Mouse (Mus musculus) CH12.LX (cell line): ENCODE results near the gene Trpc5. TPM values are rescaled to one million over a fixed set of nuclear protein-coding genes. Genes with fewer than 3 reads are reported as not detected.

Source experiments
- DNase-seq: peaks from one replicate; pipeline ENCODE4 v3.0.0-alpha.2; 2013; ENCODE audit errors: extremely low read depth
- H3K27ac ChIP-seq: 2 replicates; pipeline ENCODE4 v1.5.1; 2012; ENCODE audit warnings: low read depth, mild to moderate bottlenecking, control low read depth, moderate library complexity; ENCODE audit not compliant: insufficient read depth
- H3K27me3 ChIP-seq: replicated peaks from 2 replicates; pipeline ENCODE3; 2012; ENCODE audit warnings: inconsistent platforms
- H3K36me3 ChIP-seq, 2 experiments: replicated peaks in 1 of 2; 2 replicates each; pipeline versions ENCODE3 to v1.6.1; 2012; ENCODE audit warnings: inconsistent platforms in 1 of 2, low read length in 1 of 2, mild to moderate bottlenecking in 1 of 2, mixed read lengths in 1 of 2, moderate library complexity in 1 of 2; ENCODE audit not compliant: control insufficient read depth in 1 of 2, insufficient read depth in 1 of 2
- H3K4me1 ChIP-seq, 2 experiments: 2 replicates each; pipeline ENCODE4 v1.6.1; 2012; ENCODE audit warnings: inconsistent platforms in 1 of 2, moderate library complexity in 1 of 2; ENCODE audit not compliant: insufficient read depth in 2 of 2, control insufficient read depth in 1 of 2
- H3K4me2 ChIP-seq: 2 replicates; pipeline ENCODE4 v1.6.1; 2012; ENCODE audit warnings: low read depth, mild to moderate bottlenecking, control low read depth; ENCODE audit not compliant: poor library complexity, insufficient read depth, severe bottlenecking
- H3K4me3 ChIP-seq, 3 experiments: fragments of 150-350 bp in 1 of 3; sonication (generic) in 1 of 3; replicated peaks in 1 of 3; 2 replicates each; pipeline versions ENCODE3 to v1.5.1; 2011 to 2012; ENCODE audit warnings: low read depth in 2 of 3, low read length in 2 of 3, mild to moderate bottlenecking in 2 of 3, moderate library complexity in 2 of 3, control low read depth in 1 of 3, improper control_type of control experiment in 1 of 3, inconsistent platforms in 1 of 3, mixed read lengths in 1 of 3; ENCODE audit not compliant: poor library complexity in 1 of 3
- H3K79me2 ChIP-seq: replicated peaks from 2 replicates; pipeline ENCODE4 v1.6.1; 2012; ENCODE audit warnings: mild to moderate bottlenecking, moderate library complexity; ENCODE audit not compliant: control insufficient read depth, poor library complexity, insufficient read depth, severe bottlenecking; ENCODE audit errors: extremely low read depth
- H3K9ac ChIP-seq: 2 replicates; pipeline ENCODE4 v1.6.1; 2012; ENCODE audit warnings: low read depth, mild to moderate bottlenecking, control low read depth, moderate library complexity; ENCODE audit not compliant: insufficient read depth
- H3K9me3 ChIP-seq: replicated peaks from 2 replicates; pipeline ENCODE3; 2012; ENCODE audit warnings: low read length, inconsistent platforms, mixed read lengths
- CHD2 ChIP-seq: IDR thresholded peaks from 2 replicates; pipeline ENCODE4 v1.6.1; 2011; ENCODE audit warnings: low read length, improper control_type of control experiment
- E2F4 ChIP-seq: IDR thresholded peaks from 2 replicates; pipeline ENCODE4 v1.6.1; 2011; ENCODE audit warnings: low read depth, low read length, improper control_type of control experiment; ENCODE audit not compliant: insufficient replicate concordance
- ETS1 ChIP-seq: conservative IDR thresholded peaks from 2 replicates; pipeline ENCODE4 v1.6.1; 2012; ENCODE audit warnings: low read depth, mild to moderate bottlenecking, inconsistent platforms, low read length, improper control_type of control experiment, moderate library complexity
- HCFC1 ChIP-seq: IDR thresholded peaks from 2 replicates; pipeline ENCODE4 v1.6.1; 2012; ENCODE audit warnings: low read depth, mild to moderate bottlenecking, inconsistent platforms, low read length, improper control_type of control experiment
- MAFK ChIP-seq: IDR thresholded peaks from 2 replicates; pipeline ENCODE4 v1.6.1; 2011; ENCODE audit warnings: low read length, improper control_type of control experiment; ENCODE audit not compliant: insufficient replicate concordance
- MEF2A ChIP-seq: IDR thresholded peaks from 2 replicates; pipeline ENCODE4 v1.6.1; 2014; ENCODE audit warnings: low read depth, mild to moderate bottlenecking, inconsistent platforms, low read length, improper control_type of control experiment, borderline replicate concordance
- NELFE ChIP-seq: IDR thresholded peaks from 2 replicates; pipeline ENCODE4 v1.6.1; 2011; ENCODE audit warnings: low read depth, low read length, improper control_type of control experiment
- POLR2AphosphoS2 ChIP-seq: IDR thresholded peaks from 2 replicates; pipeline ENCODE4 v1.6.1; 2011; ENCODE audit warnings: low read depth, low read length, improper control_type of control experiment
- RAD21 ChIP-seq: IDR thresholded peaks from 2 replicates; pipeline ENCODE4 v1.6.1; 2011; ENCODE audit warnings: low read depth, mild to moderate bottlenecking, low read length, improper control_type of control experiment, moderate library complexity
- RCOR1 ChIP-seq: conservative IDR thresholded peaks from 2 replicates; pipeline ENCODE4 v1.6.1; 2012; ENCODE audit warnings: low read depth, mild to moderate bottlenecking, inconsistent platforms, low read length, improper control_type of control experiment
- SMC3 ChIP-seq: IDR thresholded peaks from 2 replicates; pipeline ENCODE4 v1.6.1; 2011; ENCODE audit warnings: low read depth, low read length, improper control_type of control experiment
- TBP ChIP-seq: conservative IDR thresholded peaks from 2 replicates; pipeline ENCODE4 v1.6.1; 2011; ENCODE audit warnings: low read depth, low read length, improper control_type of control experiment
- TCF12 ChIP-seq: IDR thresholded peaks from 2 replicates; pipeline ENCODE4 v1.6.1; 2014; ENCODE audit warnings: low read depth, mild to moderate bottlenecking, inconsistent platforms, low read length, improper control_type of control experiment
- UBTF ChIP-seq: IDR thresholded peaks from 2 replicates; pipeline ENCODE4 v1.6.1; 2012; ENCODE audit warnings: low read depth, mild to moderate bottlenecking, inconsistent platforms, low read length, improper control_type of control experiment, moderate library complexity
- ZC3H11A ChIP-seq: IDR thresholded peaks from 2 replicates; pipeline ENCODE4 v1.6.1; 2012; ENCODE audit warnings: low read depth, mild to moderate bottlenecking, inconsistent platforms, low read length, improper control_type of control experiment
- ZNF384 ChIP-seq: IDR thresholded peaks from 2 replicates; pipeline ENCODE4 v1.6.1; 2012; ENCODE audit warnings: low read depth, low read length, improper control_type of control experiment, inconsistent platforms
- dilution Hi-C: fragments of 300-500 bp; cut with MboI; formaldehyde crosslinking; loops from 2 replicates; pipeline ENCODE4 v1.14.3; 2020; ENCODE audit warnings: low sequenced_read_pairs; ENCODE audit not compliant: extremely low pct_unique_long_range_greater_than_20kb, extremely low pct_ligation_motif_present
- in situ Hi-C: fragments of 300-500 bp; cut with MboI; formaldehyde crosslinking; loops from 3 replicates; pipeline ENCODE4 v1.14.3; 2019; ENCODE audit warnings: low sequenced_read_pairs, low pct_ligation_motif_present, low pct_unique_long_range_greater_than_20kb, mixed read lengths
- polyA plus RNA-seq: library from polyadenylated mRNA; unstranded; fragments of >175 nt; gene quantifications from 2 replicates; pipeline ENCODE4 v1.2.1, GENCODE M21; 2012; ENCODE audit warnings: low read depth; ENCODE audit not compliant: insufficient read length
- total RNA-seq, 2 experiments: library from RNA; depleted of rRNA; stranded (reverse); fragments of 300-350 nt in 1 of 2; fragments of >200 nt in 1 of 2; gene quantifications; 2 replicates each; pipeline ENCODE4 v1.2.3; 2012 to 2014

Trpc5 gene
- total and polyA plus RNA-seq, 3 experiments = not detected

DNA sequence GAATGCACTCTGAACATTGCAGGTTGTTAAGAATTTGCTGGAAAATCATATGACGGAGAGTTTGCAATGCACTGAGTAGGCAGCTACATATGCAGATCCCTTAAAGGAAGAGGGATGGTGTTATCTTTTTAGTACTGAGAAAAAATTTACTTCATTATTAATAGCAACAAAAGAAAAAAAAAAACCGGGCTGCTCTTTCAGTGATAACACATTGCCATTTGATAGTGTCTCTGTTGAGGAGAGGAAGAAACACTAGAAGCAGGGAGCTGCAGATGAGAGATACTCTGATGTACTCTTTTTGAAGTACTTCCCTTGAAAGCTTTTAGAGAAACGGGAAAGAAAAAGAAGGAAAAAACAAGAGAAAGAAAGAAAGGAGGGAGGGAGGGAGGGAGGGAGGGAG, 43.2 kb downstream of the Trpc5 start:
- no peaks in the 10 kb centered on the region for H3K27me3 ChIP-seq
- dilution Hi-C loops = no loop called here
- H3K79me2 ChIP-seq = no peaks in the 10 kb centered on the region
- TF ChIP-seq TBP = no peak
- TF ChIP-seq ZNF384 = no peak
- no peaks in the 10 kb centered on the region for H3K4me1 ChIP-seq
- no peaks in the 10 kb centered on the region for H3K36me3 ChIP-seq
- no peak overlapping the region for H3K9ac ChIP-seq
- H3K9me3 ChIP-seq = no peaks in the 10 kb centered on the region
- DNase-seq = no peak
- in situ Hi-C loops = no loop called here
- no peak overlapping the region for H3K4me2 ChIP-seq
- H3K27ac ChIP-seq = no peak overlapping the region
- no peak overlapping the region for H3K4me3 ChIP-seq

DNA sequence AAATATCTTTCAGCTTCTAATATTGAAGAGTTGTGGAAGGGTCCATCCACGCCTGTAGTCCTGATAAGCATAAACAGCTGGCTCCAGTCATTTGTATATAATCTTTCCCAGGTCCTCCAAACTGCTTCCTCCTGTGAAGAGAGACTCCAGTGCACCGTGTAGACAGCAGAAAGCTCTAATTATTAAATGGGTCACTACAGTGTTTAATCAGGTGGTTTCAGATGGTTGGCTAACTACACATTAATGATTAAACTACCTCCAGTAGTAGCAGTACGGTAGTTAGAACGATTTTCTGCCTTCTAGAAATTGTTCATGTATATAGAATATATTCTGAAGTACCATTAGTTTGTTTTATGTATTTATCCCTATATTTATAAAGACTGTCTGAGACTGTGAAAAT, 75.2 kb downstream of the Trpc5 start:
- Histone ChIP-seq H3K36me3 (no peaks in the 10 kb centered on the region), H3K27me3 (no peaks in the 10 kb centered on the region), H3K79me2 (no peaks in the 10 kb centered on the region), H3K9ac (no peak overlapping the region), H3K4me3 (no peak overlapping the region), H3K4me1 (no peaks in the 10 kb centered on the region), H3K27ac (no peak overlapping the region), H3K9me3 (no peaks in the 10 kb centered on the region), H3K4me2 (no peak overlapping the region)
- TF ChIP-seq MEF2A (no peak), HCFC1 (no peak), SMC3 (no peak), CHD2 (no peak), TCF12 (no peak), E2F4 (no peak), RAD21 (no peak), POLR2AphosphoS2 (no peak), ZC3H11A (no peak), ETS1 (no peak), UBTF (no peak)
- no peak for DNase-seq
- dilution Hi-C loops = no loop called here
- in situ Hi-C loops = no loop called here

DNA sequence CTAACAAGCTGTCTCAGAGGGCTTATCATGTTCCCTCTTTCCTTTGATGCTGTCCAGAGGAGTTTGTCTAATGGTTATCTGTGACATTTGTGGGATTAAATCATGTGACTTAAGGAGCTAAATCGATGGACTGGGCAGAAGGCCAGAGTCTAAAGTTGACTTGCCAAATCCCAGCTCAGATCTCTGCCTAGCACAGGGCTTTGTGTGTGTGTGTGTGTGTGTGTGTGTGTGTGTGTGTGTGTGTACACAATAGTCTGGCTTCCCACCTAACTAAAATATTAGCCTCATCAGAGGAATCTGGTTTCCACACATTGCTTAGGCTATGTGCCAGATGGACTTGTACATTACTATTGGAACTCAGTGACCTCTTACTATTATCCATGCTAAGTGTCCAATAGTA, 151.5 kb downstream of the Trpc5 start:
- H3K9ac ChIP-seq = no peak overlapping the region
- H3K9me3 ChIP-seq = no peaks in the 10 kb centered on the region
- H3K79me2 ChIP-seq = no peaks in the 10 kb centered on the region
- no peak overlapping the region for H3K27ac ChIP-seq
- no peak for DNase-seq
- H3K36me3 ChIP-seq = no peaks in the 10 kb centered on the region
- H3K27me3 ChIP-seq = no peaks in the 10 kb centered on the region
- TF ChIP-seq RCOR1 (no peak), MEF2A (no peak), MAFK (no peak), NELFE (no peak), ZC3H11A (no peak)
- in situ Hi-C loops (no loop called here), dilution Hi-C loops (no loop called here)
- H3K4me3 ChIP-seq = no peak overlapping the region
- no peaks in the 10 kb centered on the region for H3K4me1 ChIP-seq
- H3K4me2 ChIP-seq = no peak overlapping the region
